Mouse (Mus musculus) gastrocnemius, adult 18-20 months (tissue): ENCODE results near the gene Npas3. TPM values are rescaled to one million over a fixed set of nuclear protein-coding genes. Genes with fewer than 3 reads are reported as not detected.

Source experiments
- DNase-seq: peaks from one replicate; pipeline ENCODE4 v3.0.0; 2021; ENCODE audit warnings: low spot score
- total RNA-seq, 2 experiments: library from RNA; stranded (reverse); gene quantifications; 2 replicates each; pipeline ENCODE4 v1.2.3; 2021

Gene Npas3
- total RNA-seq, 2 experiments from 2014 or later: 0.07 to 0.09 TPM

GRCm38 (mm10) chr12:53294011-53294410, 45.5 kb downstream of the Npas3 start:
- no peak for DNase-seq

- DNase-seq: no peak
Observed at GRCm38 (mm10) chr12:53295747-53296146, 47.3 kb downstream of the Npas3 start.

- DNase-seq: no peak
Observed at GRCm38 (mm10) chr12:53297946-53298840, 49.7 kb downstream of the Npas3 start.

- no peak for DNase-seq
Observed at GRCm38 (mm10) chr12:53300964-53301363, 52.5 kb downstream of the Npas3 start.

- no peak for DNase-seq
Observed at GRCm38 (mm10) chr12:53302129-53302528, 53.7 kb downstream of the Npas3 start.

GRCm38 (mm10) chr12:53316715-53317114, 68.2 kb downstream of the Npas3 start:
- DNase-seq: no peak

- DNase-seq: no peak
Observed at GRCm38 (mm10) chr12:53317801-53318200, 69.3 kb downstream of the Npas3 start.

- DNase-seq: no peak
Observed at GRCm38 (mm10) chr12:53320526-53320925, 72.0 kb downstream of the Npas3 start.

GRCm38 (mm10) chr12:53321018-53321417, 72.5 kb downstream of the Npas3 start:
- no peak for DNase-seq

GRCm38 (mm10) chr12:53321944-53322343, 73.5 kb downstream of the Npas3 start:
- DNase-seq: no peak

GRCm38 (mm10) chr12:53327653-53328188, 79.2 kb downstream of the Npas3 start:
- no peak for DNase-seq

- DNase-seq: no peak
Observed at GRCm38 (mm10) chr12:53328257-53328736, 79.8 kb downstream of the Npas3 start.

GRCm38 (mm10) chr12:53330141-53330540, 81.7 kb downstream of the Npas3 start:
- DNase-seq: no peak

- no peak for DNase-seq
Observed at GRCm38 (mm10) chr12:53331391-53331790, 82.9 kb downstream of the Npas3 start.

GRCm38 (mm10) chr12:53331800-53332199, 83.3 kb downstream of the Npas3 start:
- DNase-seq: no peak

- no peak for DNase-seq
Observed at GRCm38 (mm10) chr12:53333251-53333650, 84.8 kb downstream of the Npas3 start.

- DNase-seq: no peak
Observed at GRCm38 (mm10) chr12:53338349-53338948, 90.0 kb downstream of the Npas3 start.

GRCm38 (mm10) chr12:53342741-53343140, 94.3 kb downstream of the Npas3 start:
- DNase-seq: no peak

GRCm38 (mm10) chr12:53351860-53352259, 103.4 kb downstream of the Npas3 start:
- DNase-seq: no peak

GRCm38 (mm10) chr12:53365751-53366150, 117.3 kb downstream of the Npas3 start:
- DNase-seq: no peak

- no peak for DNase-seq
Observed at GRCm38 (mm10) chr12:53384851-53385250, 136.4 kb downstream of the Npas3 start.

- no peak for DNase-seq
Observed at GRCm38 (mm10) chr12:53405856-53406255, 157.4 kb downstream of the Npas3 start.
